In genomic region chr7:91311177-91311576, GRCm38 (mm10) we compare ENCODE assay signal across 23 mouse cellular contexts.
A peak's percentile ranks its signal among the peaks of the same experiment; 100 is the strongest.
DNase-seq lines count a peak whose midpoint lies in the region; ATAC-seq and TF ChIP-seq lines count a peak whose summit lies in the region.
"Had no signal": no experiment of that assay in that cellular context is flagged by ENCODE, and none has a peak within 500 bp of the region (broad histone marks: within the 10 kb centered on the region; RNA-seq: fewer than 3 reads in every experiment).

No protein-coding gene starts in this region.

- H3K9ac ChIP-seq in liver, embryonic 11.5 days (ENCODE audit: low read depth, low read length), result no peak overlapping the region
- H3K9ac ChIP-seq: embryonic facial prominence, embryonic 13.5 days; embryonic facial prominence, embryonic 15.5 days; forebrain, embryonic 12.5 days had no signal

- DNase-seq in left cerebral cortex, adult 2 months (ENCODE audit: extremely low spot score in 1 of 2, low spot score in 2 of 2), result no peak
- no peak for DNase-seq in left cerebral cortex, adult 9 months (ENCODE audit: low spot score in 2 of 2)
- DNase-seq in brain, adult 2 months (ENCODE audit: low read depth, low spot score), result peak; percentile 61
- DNase-seq in telencephalon, adult 2 months (ENCODE audit: low read depth, low spot score), result peak; percentile 24
- DNase-seq in liver, embryonic 11.5 days (ENCODE audit: low spot score), result no peak
- DNase-seq in ovary, postnatal 10 days (ENCODE audit: low spot score), result no peak
- DNase-seq: adrenal gland, adult 2 months; adrenal gland, postnatal 10 days; adrenal gland, postnatal 25 days; cerebellum, adult 11-12 months; cerebellum, adult 2 months; cerebellum, adult 9-10 months; cerebellum, postnatal 10 days; cerebellum, postnatal 25 days; embryo, embryonic 11 days had no signal

- intact Hi-C loops in left cerebral cortex, adult 2 months (cut with DNase I), result no loop called here

- H3K9me3 ChIP-seq in liver, embryonic 11.5 days (ENCODE audit: control insufficient read depth, low read length), result no peaks in the 10 kb centered on the region
- H3K9me3 ChIP-seq: embryonic facial prominence, embryonic 13.5 days; embryonic facial prominence, embryonic 15.5 days; forebrain, embryonic 10.5 days; forebrain, embryonic 12.5 days had no signal

- no peak for TF ChIP-seq CTCF in left cerebral cortex, adult 2 months (IDR thresholded peaks at IDR 0.05)
- TF ChIP-seq CTCF in cortical plate, adult 2 months (IDR thresholded peaks at IDR 0.05; ENCODE audit: extremely low read depth, insufficient read depth, low read length), result no peak

- no peak overlapping the region for H3K4me3 ChIP-seq in left cerebral cortex, adult 2 months
- H3K4me3 ChIP-seq in cortical plate, adult 2 months (ENCODE audit: insufficient read depth, low read length), result no peak overlapping the region
- no peak overlapping the region for H3K4me3 ChIP-seq in liver, embryonic 11.5 days (ENCODE audit: low read depth, low read length)
- H3K4me3 ChIP-seq: embryonic facial prominence, embryonic 13.5 days; embryonic facial prominence, embryonic 15.5 days; erythroblast, embryonic 14.5 days; forebrain, embryonic 10.5 days; forebrain, embryonic 12.5 days had no signal

- peak overlapping the region; percentile 11; the same call in 1 of the 2 replicates for H3K27ac ChIP-seq in left cerebral cortex, adult 2 months
- H3K27ac ChIP-seq in cortical plate, adult 2 months (ENCODE audit: insufficient read depth, low read length), result peak overlapping the region; percentile 19; the same call in 1 of the 2 replicates
- H3K27ac ChIP-seq in liver, embryonic 11.5 days (ENCODE audit: low read depth, low read length), result no peak overlapping the region
- H3K27ac ChIP-seq: embryonic facial prominence, embryonic 13.5 days; embryonic facial prominence, embryonic 15.5 days; forebrain, embryonic 10.5 days; forebrain, embryonic 12.5 days had no signal

- H3K27me3 ChIP-seq in liver, embryonic 11.5 days (replicated peaks; ENCODE audit: control insufficient read depth, insufficient read depth, low read length), result no peaks in the 10 kb centered on the region
- H3K27me3 ChIP-seq: embryonic facial prominence, embryonic 13.5 days; embryonic facial prominence, embryonic 15.5 days; forebrain, embryonic 12.5 days had no signal

- TF ChIP-seq POLR2A in cortical plate, adult 2 months (IDR thresholded peaks at IDR 0.05; ENCODE audit: extremely low read depth, insufficient read depth, low read length), result no peak

- H3K36me3 ChIP-seq in liver, embryonic 11.5 days (ENCODE audit: control insufficient read depth, insufficient read depth, low read length), result no peaks in the 10 kb centered on the region
- H3K36me3 ChIP-seq: embryonic facial prominence, embryonic 13.5 days; embryonic facial prominence, embryonic 15.5 days; forebrain, embryonic 10.5 days; forebrain, embryonic 12.5 days had no signal

- no peak for ATAC-seq in liver, embryonic 11.5 days (replicated peaks; ENCODE audit: low FRiP score)
- ATAC-seq: forebrain, embryonic 14.5 days; forebrain, embryonic 16.5 days had no signal

- H3K4me1 ChIP-seq in cortical plate, adult 2 months (ENCODE audit: control insufficient read depth, insufficient read depth, low read length), result peaks cover 5% of the 10 kb centered on the region
- no peaks in the 10 kb centered on the region for H3K4me1 ChIP-seq in liver, embryonic 11.5 days (replicated peaks; ENCODE audit: control insufficient read depth, insufficient read depth, low read length)
- H3K4me1 ChIP-seq: embryonic facial prominence, embryonic 13.5 days; embryonic facial prominence, embryonic 15.5 days; forebrain, embryonic 12.5 days had no signal

- 75% methylated on average over 5 of the region's 5 CpGs for WGBS in liver, embryonic 11.5 days

- H3K4me2 ChIP-seq in liver, embryonic 11.5 days, result no peak overlapping the region
- H3K4me2 ChIP-seq: embryonic facial prominence, embryonic 13.5 days; embryonic facial prominence, embryonic 15.5 days; forebrain, embryonic 12.5 days had no signal

Comparison
In these comparisons a context has a peak if more than half of its experiments do, and no peak if none do; other contexts are left out.
1. DNase-seq: peak in brain, adult 2 months (single experiment) and telencephalon, adult 2 months (single experiment); none in left cerebral cortex, adult 2 months (0 of 2), left cerebral cortex, adult 9 months (0 of 2), liver, embryonic 11.5 days (single experiment) and ovary, postnatal 10 days (single experiment).